Mouse (Mus musculus) MEL (cell line): ENCODE measurements around the gene Map6. TPM values are rescaled to one million over a fixed set of nuclear protein-coding genes. Genes with fewer than 3 reads are reported as not detected.

ENCODE experiments used
- DNase-seq: peaks from one replicate; pipeline ENCODE4 v3.0.0; 2011; ENCODE audit warnings: low read depth, low spot score
- H3K27ac ChIP-seq: 2 replicates; pipeline ENCODE4 v1.5.1; 2012; ENCODE audit warnings: low read depth, mild to moderate bottlenecking, control low read depth, low read length, moderate library complexity; ENCODE audit not compliant: control insufficient read depth
- H3K27me3 ChIP-seq, 2 experiments: fragments of 150-350 bp in 1 of 2; sonication (generic) in 1 of 2; 2 replicates each; pipeline ENCODE4 v1.6.1; 2012; ENCODE audit warnings: low read length in 2 of 2, mild to moderate bottlenecking in 2 of 2, improper control_type of control experiment in 1 of 2, moderate library complexity in 1 of 2; ENCODE audit not compliant: insufficient read depth in 2 of 2, control insufficient read depth in 1 of 2
- H3K36me3 ChIP-seq, 2 experiments: 2 replicates each; pipeline ENCODE4 v1.6.1; 2012 to 2014; ENCODE audit warnings: low read length in 2 of 2, improper control_type of control experiment in 1 of 2, inconsistent platforms in 1 of 2, mild to moderate bottlenecking in 1 of 2; ENCODE audit not compliant: insufficient read depth in 2 of 2, control insufficient read depth in 1 of 2
- H3K4me1 ChIP-seq, 2 experiments: fragments of 150-350 bp in 1 of 2; sonication (generic) in 1 of 2; 2 replicates each; pipeline ENCODE4 v1.6.1; 2012; ENCODE audit warnings: low read length in 2 of 2, improper control_type of control experiment in 1 of 2, mild to moderate bottlenecking in 1 of 2; ENCODE audit not compliant: insufficient read depth in 2 of 2, control insufficient read depth in 1 of 2
- H3K4me3 ChIP-seq, 2 experiments: fragments of 150-350 bp in 1 of 2; sonication (generic) in 1 of 2; 2 replicates each; pipeline ENCODE4 v1.5.1; 2012; ENCODE audit warnings: low read depth in 2 of 2, low read length in 2 of 2, mild to moderate bottlenecking in 2 of 2, moderate library complexity in 2 of 2, control low read depth in 1 of 2, improper control_type of control experiment in 1 of 2; ENCODE audit not compliant: control insufficient read depth in 1 of 2, insufficient read depth in 1 of 2
- H3K79me2 ChIP-seq: 2 replicates; pipeline ENCODE4 v1.6.1; 2012; ENCODE audit warnings: mild to moderate bottlenecking, low read length, moderate library complexity; ENCODE audit not compliant: control insufficient read depth, poor library complexity, insufficient read depth
- H3K9ac ChIP-seq: 2 replicates; pipeline ENCODE4 v1.6.1; 2012; ENCODE audit warnings: low read depth, mild to moderate bottlenecking, control low read depth, low read length, moderate library complexity; ENCODE audit not compliant: control insufficient read depth, poor library complexity, severe bottlenecking
- H3K9me3 ChIP-seq: fragments of 150-350 bp; sonication (generic); replicated peaks from 2 replicates; pipeline ENCODE4 v1.6.1; 2012; ENCODE audit warnings: mild to moderate bottlenecking, low read length, improper control_type of control experiment, moderate library complexity; ENCODE audit not compliant: insufficient read depth
- BHLHE40 ChIP-seq: IDR thresholded peaks from 2 replicates; pipeline ENCODE4 v1.6.1; 2012; ENCODE audit warnings: low read depth, mild to moderate bottlenecking, inconsistent platforms, low read length, improper control_type of control experiment, borderline replicate concordance
- ELF1 ChIP-seq: IDR thresholded peaks from 2 replicates; pipeline ENCODE4 v1.6.1; 2014; ENCODE audit warnings: low read depth, mild to moderate bottlenecking, inconsistent platforms, low read length, improper control_type of control experiment, moderate library complexity
- EP300 ChIP-seq, 2 experiments: IDR thresholded peaks; 2 replicates each; pipeline ENCODE4 v1.6.1; 2011; ENCODE audit warnings: improper control_type of control experiment in 2 of 2, low read length in 2 of 2, low read depth in 1 of 2, mild to moderate bottlenecking in 1 of 2
- GATA1 ChIP-seq: IDR thresholded peaks from 2 replicates; pipeline ENCODE4 v1.6.1; 2011; ENCODE audit warnings: low read depth, low read length, improper control_type of control experiment
- MYB ChIP-seq: IDR thresholded peaks from 2 replicates; pipeline ENCODE4 v1.6.1; 2011; ENCODE audit warnings: mild to moderate bottlenecking, low read depth, low read length, improper control_type of control experiment
- NELFE ChIP-seq: IDR thresholded peaks from 2 replicates; pipeline ENCODE4 v1.6.1; 2011; ENCODE audit warnings: low read depth, low read length, improper control_type of control experiment
- NRF1 ChIP-seq: IDR thresholded peaks from 2 replicates; pipeline ENCODE4 v1.6.1; 2014; ENCODE audit warnings: low read depth, mild to moderate bottlenecking, inconsistent platforms, low read length, improper control_type of control experiment, moderate library complexity; ENCODE audit not compliant: poor library complexity, insufficient read depth, severe bottlenecking
- POLR2A ChIP-seq, 2 experiments: IDR thresholded peaks; 2 replicates each; pipeline ENCODE4 v1.6.1; 2011 to 2012; ENCODE audit warnings: low read length in 2 of 2, mild to moderate bottlenecking in 2 of 2, control low read depth in 1 of 2, improper control_type of control experiment in 1 of 2, low read depth in 1 of 2, moderate library complexity in 1 of 2; ENCODE audit not compliant: control insufficient read depth in 1 of 2, insufficient read depth in 1 of 2, poor library complexity in 1 of 2
- POLR2AphosphoS5 ChIP-seq: IDR thresholded peaks from 2 replicates; pipeline ENCODE4 v1.6.1; 2012; ENCODE audit warnings: low read depth, borderline replicate concordance, mild to moderate bottlenecking, inconsistent platforms, low read length, moderate library complexity, mixed read lengths
- RCOR1 ChIP-seq: IDR thresholded peaks from 2 replicates; pipeline ENCODE4 v1.6.1; 2012; ENCODE audit warnings: low read depth, mild to moderate bottlenecking, inconsistent platforms, low read length, improper control_type of control experiment
- USF1 ChIP-seq: IDR thresholded peaks from 2 replicates; pipeline ENCODE4 v1.6.1; 2014; ENCODE audit warnings: low read depth, mild to moderate bottlenecking, inconsistent platforms, low read length, improper control_type of control experiment, moderate library complexity
- USF2 ChIP-seq, 2 experiments: IDR thresholded peaks; 2 replicates each; pipeline ENCODE4 v1.6.1; 2011 to 2012; ENCODE audit warnings: improper control_type of control experiment in 2 of 2, low read length in 2 of 2, borderline replicate concordance in 1 of 2, inconsistent platforms in 1 of 2, low read depth in 1 of 2, mild to moderate bottlenecking in 1 of 2; ENCODE audit not compliant: insufficient read depth in 1 of 2
- ZMIZ1 ChIP-seq: IDR thresholded peaks from 2 replicates; pipeline ENCODE4 v1.6.1; 2012; ENCODE audit warnings: low read depth, mild to moderate bottlenecking, inconsistent platforms, low read length, improper control_type of control experiment, moderate library complexity
- ZNF384 ChIP-seq: IDR thresholded peaks from 2 replicates; pipeline ENCODE4 v1.6.1; 2012; ENCODE audit warnings: low read depth, mild to moderate bottlenecking, inconsistent platforms, low read length, improper control_type of control experiment
- polyA plus RNA-seq, 2 experiments: library from polyadenylated mRNA; stranded (reverse) in 1 of 2; unstranded in 1 of 2; fragments of >175 nt in 1 of 2; fragments of >200 nt in 1 of 2; gene quantifications; 2 replicates each; pipeline versions ENCODE4 v1.2.1 to v1.2.4; 2012; ENCODE audit warnings: low replicate concordance in 2 of 2, low read depth in 1 of 2; ENCODE audit not compliant: insufficient read length in 2 of 2, insufficient read depth in 1 of 2, missing spikeins in 1 of 2
- total RNA-seq: library from RNA; depleted of rRNA; stranded (reverse); fragments of 300-350 nt; gene quantifications from 2 replicates; pipeline ENCODE4 v1.2.3, GENCODE M21; 2012

The Map6 gene
- total and polyA plus RNA-seq, 3 experiments, result not detected

GRCm38 (mm10) chr7:99235657-99236056 is 31.6 kb upstream of the Map6 start:
- Histone ChIP-seq H3K4me1 (peaks cover 0 to 13% of the 10 kb centered on the region in 2 experiments; a peak in 2 of 4 replicates), H3K79me2 (no peaks in the 10 kb centered on the region), H3K27ac (no peak overlapping the region), H3K36me3 (peaks cover 0 to 4% of the 10 kb centered on the region in 2 experiments; a peak in 1 of 4 replicates), H3K4me3 (no peak overlapping the region), H3K9me3 (no peaks in the 10 kb centered on the region), H3K27me3 (no peaks in the 10 kb centered on the region; a peak in 1 of 4 replicates), H3K9ac (no peak overlapping the region)
- no peak for TF ChIP-seq NRF1
- no peak for TF ChIP-seq BHLHE40
- no peak for TF ChIP-seq ZNF384
- no peak for DNase-seq

- Histone ChIP-seq H3K36me3 (peaks cover 0 to 4% of the 10 kb centered on the region in 2 experiments; a peak in 1 of 4 replicates), H3K27ac (no peak overlapping the region), H3K27me3 (no peaks in the 10 kb centered on the region; a peak in 1 of 4 replicates), H3K79me2 (no peaks in the 10 kb centered on the region), H3K4me3 (no peak overlapping the region), H3K4me1 (peaks cover 0 to 13% of the 10 kb centered on the region in 2 experiments; a peak in 2 of 4 replicates), H3K9ac (no peak overlapping the region), H3K9me3 (no peaks in the 10 kb centered on the region)
- no peak for TF ChIP-seq USF2 (IDR thresholded peaks at IDR 0.05; ENCODE audit: borderline replicate concordance in 1 of 2, insufficient read depth in 1 of 2, low read depth in 1 of 2, low read length in 2 of 2)
- no peak for TF ChIP-seq RCOR1
- TF ChIP-seq BHLHE40, result no peak
- TF ChIP-seq POLR2A (IDR thresholded peaks at IDR 0.05; ENCODE audit: control insufficient read depth in 1 of 2, insufficient read depth in 1 of 2, low read depth in 1 of 2, low read length in 2 of 2, poor library complexity in 1 of 2), result no peak
- TF ChIP-seq MYB, result no peak
- DNase-seq, result no peak
Measured at GRCm38 (mm10) chr7:99236888-99237660, 30.2 kb upstream of the Map6 start.

GRCm38 (mm10) chr7:99238417-99238816 is 28.8 kb upstream of the Map6 start, which contains the start of gene Mogat2:
Mogat2 (minus strand) TSS chr7:99238619.
- peak; percentile 42 for DNase-seq
- TF ChIP-seq RCOR1 (0 out of 2 replicates have a peak, but pooled peaks have one; percentile 34), ZNF384 (no peak), USF1 (no peak), NELFE (no peak), ELF1 (peak; percentile 27; the same call in 1 of the 2 replicates), ZMIZ1 (no peak), EP300 (IDR thresholded peaks at IDR 0.05; ENCODE audit: low read depth in 1 of 2, low read length in 2 of 2) (peak in 1 of 2 experiments; percentile 26; a peak in 1 of 4 replicates), POLR2AphosphoS5 (no peak), GATA1 (peak; percentile 50; the same call in 1 of the 2 replicates)
- TF ChIP-seq, all 39 proteins: peak for 4
- H3K4me3 ChIP-seq, result no peak within 1 kb of the TSS
- H3K4me1 ChIP-seq, result peaks cover 0 to 13% of the 10 kb centered on the region in 2 experiments; a peak in 2 of 4 replicates
- H3K27me3 ChIP-seq, result no peaks in the 10 kb centered on the region
- peaks cover 0 to 4% of the 10 kb centered on the region in 2 experiments; a peak in 1 of 4 replicates for H3K36me3 ChIP-seq
- H3K79me2 ChIP-seq, result no peaks in the 10 kb centered on the region
- H3K27ac ChIP-seq, result no peak within 1 kb of the TSS
- H3K9me3 ChIP-seq, result no peaks in the 10 kb centered on the region
- H3K9ac ChIP-seq, result no peak within 1 kb of the TSS; the same call in 1 of the 2 replicates
